Mouse (Mus musculus): Measurements from ENCODE around the gene Dcpp1. TPM values are rescaled to one million over a fixed set of nuclear protein-coding genes. Genes with fewer than 3 reads are reported as not detected.
"Not testable (repeated sequence)": the region's sequence is repeated elsewhere in the genome, so short reads cannot be mapped to it uniquely, and the experiment has no call there.

Gene Dcpp1
- polyA plus RNA-seq, 1 experiment from 2014 or later, result not detected

DNA sequence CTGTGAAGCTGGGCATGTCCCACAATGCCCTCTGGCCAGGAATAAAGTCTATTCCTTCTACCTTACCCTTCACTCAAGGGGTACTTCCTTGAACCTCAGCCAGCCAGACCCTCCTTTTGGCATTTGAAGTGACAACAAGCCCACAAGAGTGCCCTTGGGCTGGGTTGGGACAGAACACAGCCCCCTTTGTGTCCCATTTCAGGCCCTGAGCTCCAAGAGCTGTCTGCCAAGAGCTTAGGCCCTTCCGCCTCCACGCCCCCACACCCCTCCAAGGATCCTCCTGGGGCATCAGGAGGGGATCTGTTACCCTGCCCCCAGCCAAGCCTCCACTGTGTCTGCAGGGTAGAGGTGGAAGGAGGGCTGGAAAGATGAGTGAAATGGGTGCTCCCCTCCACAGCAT lies 3.5 kb upstream of the Dcpp1 start:
- WGBS, result 86% methylated on average over 2 of the region's 2 CpGs
- no peak overlapping the region for H3K4me2 ChIP-seq (replicated peaks; ENCODE audit: low read depth, low read length)
- H3K27ac ChIP-seq (ENCODE audit: low read depth, low read length), result no peak overlapping the region
- H3K9me3 ChIP-seq (ENCODE audit: control insufficient read depth, low read length), result no peaks in the 10 kb centered on the region
- no peaks in the 10 kb centered on the region for H3K27me3 ChIP-seq (ENCODE audit: control insufficient read depth, insufficient read depth, low read length)
- no peak overlapping the region for H3K4me3 ChIP-seq (ENCODE audit: low read depth, low read length)
- H3K36me3 ChIP-seq (ENCODE audit: control insufficient read depth, insufficient read depth, low read length), result no peaks in the 10 kb centered on the region
- ATAC-seq (ENCODE audit: low FRiP score) (no peak), DNase-seq (ENCODE audit: low spot score) (no peak)
- no peak overlapping the region for H3K9ac ChIP-seq (ENCODE audit: low read depth, low read length)
- no peaks in the 10 kb centered on the region for H3K4me1 ChIP-seq (replicated peaks; ENCODE audit: control insufficient read depth, insufficient read depth, low read length)

DNA sequence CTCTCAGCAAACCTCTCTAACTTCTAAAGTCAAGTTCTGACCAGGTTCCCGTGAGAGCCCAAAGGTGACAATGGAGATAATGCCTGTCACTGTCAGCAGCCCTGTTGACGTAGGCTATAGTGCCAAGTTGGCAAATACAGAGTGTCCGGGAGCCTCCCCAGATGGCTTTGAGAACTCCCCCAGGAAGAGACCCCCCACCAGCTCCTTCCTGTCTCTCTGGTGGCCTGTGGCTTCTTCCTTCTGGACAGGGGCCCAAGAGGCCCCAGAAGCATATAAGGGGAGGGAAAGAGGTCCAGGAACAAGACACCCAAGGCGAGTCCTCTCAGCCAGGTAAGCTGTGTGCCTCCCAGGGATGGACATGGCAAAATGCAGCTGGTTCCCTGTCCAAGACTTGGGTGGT lies 36.5 kb downstream of the Dcpp1 start, which contains the start of gene Dcpp3:
TSS of gene Dcpp3 (plus strand) at position 301 of the 400 bp plus-strand sequence.
- not testable (repeated sequence) for H3K4me1 ChIP-seq (replicated peaks; ENCODE audit: control insufficient read depth, insufficient read depth, low read length); H3K9me3 ChIP-seq (ENCODE audit: control insufficient read depth, low read length); H3K27me3 ChIP-seq (ENCODE audit: control insufficient read depth, insufficient read depth, low read length); ATAC-seq (ENCODE audit: low FRiP score); H3K27ac ChIP-seq (ENCODE audit: low read depth, low read length); H3K9ac ChIP-seq (ENCODE audit: low read depth, low read length); H3K36me3 ChIP-seq (ENCODE audit: control insufficient read depth, insufficient read depth, low read length); H3K4me2 ChIP-seq (replicated peaks; ENCODE audit: low read depth, low read length); H3K4me3 ChIP-seq (ENCODE audit: low read depth, low read length); DNase-seq (ENCODE audit: low spot score)
- WGBS, result 71% methylated on average over 4 of the region's 4 CpGs

DNA sequence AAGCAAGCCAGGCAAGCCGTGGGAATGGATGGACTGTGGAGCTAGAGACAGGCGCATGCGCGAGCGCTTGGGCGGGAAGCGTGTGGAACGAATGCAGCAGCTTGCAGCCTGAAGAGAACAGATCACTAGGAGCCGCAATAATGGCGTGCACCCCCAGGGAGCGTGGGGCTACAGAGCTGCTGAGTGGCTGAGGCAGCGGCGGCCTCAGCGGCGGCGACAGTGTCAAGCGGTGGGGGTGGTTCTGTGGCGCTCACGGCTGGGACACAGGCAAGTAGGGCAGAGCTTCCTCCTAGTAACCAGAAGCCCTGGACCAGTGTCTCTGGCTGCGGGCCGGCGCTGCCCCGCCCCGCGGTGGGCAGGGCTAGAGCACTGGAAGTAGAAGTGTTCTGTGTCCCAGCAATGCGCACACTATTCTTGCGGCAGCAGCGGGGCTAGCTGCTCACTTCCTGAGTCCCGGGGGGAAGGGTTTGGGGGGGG lies 43.9 kb downstream of the Dcpp1 start:
- Histone ChIP-seq H3K4me3 (ENCODE audit: low read depth, low read length) (peak overlapping the region; percentile 38), H3K4me2 (replicated peaks; ENCODE audit: low read depth, low read length) (peak overlapping the region; percentile 85), H3K9me3 (ENCODE audit: control insufficient read depth, low read length) (no peaks in the 10 kb centered on the region), H3K27me3 (ENCODE audit: control insufficient read depth, insufficient read depth, low read length) (no peaks in the 10 kb centered on the region), H3K9ac (ENCODE audit: low read depth, low read length) (peak overlapping the region; percentile 65), H3K4me1 (replicated peaks; ENCODE audit: control insufficient read depth, insufficient read depth, low read length) (0 out of 2 replicates have a peak, but pooled peaks cover 4% of the 10 kb centered on the region), H3K27ac (ENCODE audit: low read depth, low read length) (peak overlapping the region; percentile 88), H3K36me3 (ENCODE audit: control insufficient read depth, insufficient read depth, low read length) (no peaks in the 10 kb centered on the region)
- ATAC-seq (ENCODE audit: low FRiP score) (peak; percentile 98), DNase-seq (ENCODE audit: low spot score) (peak; percentile 95)
- WGBS, result under 1% methylated on average over 26 of the region's 29 CpGs

DNA sequence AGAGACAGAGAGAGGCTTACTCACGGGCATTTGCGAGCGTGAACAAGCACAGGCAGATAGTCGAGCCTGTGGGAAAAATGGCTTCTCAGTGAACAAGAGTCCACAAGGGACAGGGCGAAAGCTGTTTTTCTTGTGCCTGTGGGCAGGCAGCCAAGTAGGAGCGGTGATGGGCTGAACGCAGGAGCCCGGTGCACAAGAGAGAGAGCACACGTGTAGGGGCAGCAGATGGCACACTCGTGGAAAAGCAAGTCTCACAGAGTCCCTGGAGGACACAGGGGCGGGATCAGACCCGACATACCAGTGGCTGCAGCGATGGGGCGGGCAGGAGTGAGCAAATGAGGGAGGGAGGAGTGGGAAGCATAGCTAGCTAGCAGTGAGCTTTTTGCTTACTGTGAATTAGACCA lies 44.4 kb downstream of the Dcpp1 start:
- Histone ChIP-seq H3K4me3 (ENCODE audit: low read depth, low read length) (peak overlapping the region; percentile 38), H3K4me1 (replicated peaks; ENCODE audit: control insufficient read depth, insufficient read depth, low read length) (0 out of 2 replicates have a peak, but pooled peaks cover 4% of the 10 kb centered on the region), H3K4me2 (replicated peaks; ENCODE audit: low read depth, low read length) (peak overlapping the region; percentile 85), H3K27me3 (ENCODE audit: control insufficient read depth, insufficient read depth, low read length) (no peaks in the 10 kb centered on the region), H3K9me3 (ENCODE audit: control insufficient read depth, low read length) (no peaks in the 10 kb centered on the region), H3K36me3 (ENCODE audit: control insufficient read depth, insufficient read depth, low read length) (no peaks in the 10 kb centered on the region), H3K27ac (ENCODE audit: low read depth, low read length) (peak overlapping the region; percentile 88), H3K9ac (ENCODE audit: low read depth, low read length) (peak overlapping the region; percentile 65)
- ATAC-seq (ENCODE audit: low FRiP score) (peak; percentile 82), DNase-seq (ENCODE audit: low spot score) (peak; percentile 77)
- 0% methylated on average over 14 of the region's 14 CpGs for WGBS

DNA sequence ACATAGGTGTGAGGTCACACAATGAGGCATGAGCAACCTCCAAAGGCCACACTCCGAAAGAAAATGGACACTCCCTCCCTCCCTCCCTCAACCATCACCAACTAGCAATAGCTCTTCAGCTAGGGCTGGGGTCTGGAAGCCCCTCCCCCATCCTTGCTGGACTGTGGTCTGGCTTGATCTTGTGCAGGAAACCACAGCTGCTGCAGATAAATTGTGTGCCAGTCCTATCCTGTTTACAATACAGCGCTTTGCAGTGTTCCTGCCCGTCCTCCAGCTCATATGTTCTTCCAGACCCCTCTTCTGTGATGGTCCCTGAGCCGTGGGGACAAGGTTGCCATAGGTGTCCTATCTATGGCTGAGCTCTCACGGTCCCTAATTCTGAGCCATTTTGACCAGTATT lies 50.5 kb downstream of the Dcpp1 start:
- ATAC-seq (ENCODE audit: low FRiP score) (no peak), DNase-seq (ENCODE audit: low spot score) (no peak)
- Histone ChIP-seq H3K9ac (ENCODE audit: low read depth, low read length) (no peak overlapping the region), H3K36me3 (ENCODE audit: control insufficient read depth, insufficient read depth, low read length) (no peaks in the 10 kb centered on the region), H3K4me2 (replicated peaks; ENCODE audit: low read depth, low read length) (no peak overlapping the region), H3K4me3 (ENCODE audit: low read depth, low read length) (no peak overlapping the region), H3K27me3 (ENCODE audit: control insufficient read depth, insufficient read depth, low read length) (no peaks in the 10 kb centered on the region), H3K9me3 (ENCODE audit: control insufficient read depth, low read length) (no peaks in the 10 kb centered on the region), H3K27ac (ENCODE audit: low read depth, low read length) (no peak overlapping the region), H3K4me1 (replicated peaks; ENCODE audit: control insufficient read depth, insufficient read depth, low read length) (no peaks in the 10 kb centered on the region)
- WGBS, result 90% methylated on average over 5 of the region's 5 CpGs

Other genes with a start within 250 kb of the Dcpp1 start
- gene Mmp25, start 235.6 kb upstream of the Dcpp1 start, polyA plus RNA-seq (2014; fragmentation: Nextera tagmentation; extraction: Ambion mirVana), result 0.82 and 0.99 TPM in 2 replicates
- gene Bicdl2, start 220.4 kb upstream of the Dcpp1 start, polyA plus RNA-seq (2014; fragmentation: Nextera tagmentation; extraction: Ambion mirVana), result 0.15 and 0.79 TPM in 2 replicates
- 49.7 and 52.5 TPM in 2 replicates for gene Hcfc1r1, start 207.3 kb upstream of the Dcpp1 start, polyA plus RNA-seq (2014; fragmentation: Nextera tagmentation; extraction: Ambion mirVana)
- 56.6 and 56.8 TPM in 2 replicates for gene Thoc6, start 207.0 kb upstream of the Dcpp1 start, polyA plus RNA-seq (2014; fragmentation: Nextera tagmentation; extraction: Ambion mirVana)
- 1.2 and 3.3 TPM in 2 replicates for gene Tnfrsf12a, start 203.4 kb upstream of the Dcpp1 start, polyA plus RNA-seq (2014; fragmentation: Nextera tagmentation; extraction: Ambion mirVana)
- 12.8 and 18.1 TPM in 2 replicates for gene Cldn6, start 201.6 kb upstream of the Dcpp1 start, polyA plus RNA-seq (2014; fragmentation: Nextera tagmentation; extraction: Ambion mirVana)
- 4.1 and 6.5 TPM in 2 replicates for gene Cldn9, start 196.8 kb upstream of the Dcpp1 start, polyA plus RNA-seq (2014; fragmentation: Nextera tagmentation; extraction: Ambion mirVana)
- 0.08 TPM in 1 of 2 replicates, not detected in the other for gene 1520401A03Rik, start 158.1 kb upstream of the Dcpp1 start, polyA plus RNA-seq (2014; fragmentation: Nextera tagmentation; extraction: Ambion mirVana)
- 30.2 and 31.3 TPM in 2 replicates for gene Pkmyt1, start 154.5 kb upstream of the Dcpp1 start, polyA plus RNA-seq (2014; fragmentation: Nextera tagmentation; extraction: Ambion mirVana)
- 28.0 and 28.9 TPM in 2 replicates for gene Paqr4, start 140.0 kb upstream of the Dcpp1 start, polyA plus RNA-seq (2014; fragmentation: Nextera tagmentation; extraction: Ambion mirVana)
- gene Kremen2, start 135.0 kb upstream of the Dcpp1 start, polyA plus RNA-seq (2014; fragmentation: Nextera tagmentation; extraction: Ambion mirVana), result 2.0 and 2.6 TPM in 2 replicates
- gene Flywch1, start 109.3 kb upstream of the Dcpp1 start, polyA plus RNA-seq (2014; fragmentation: Nextera tagmentation; extraction: Ambion mirVana), result 127 and 135 TPM in 2 replicates
- gene Flywch2, start 94.8 kb upstream of the Dcpp1 start, polyA plus RNA-seq (2014; fragmentation: Nextera tagmentation; extraction: Ambion mirVana), result 27.7 and 30.5 TPM in 2 replicates
- 427 and 573 TPM in 2 replicates for gene Srrm2, start 90.3 kb upstream of the Dcpp1 start, polyA plus RNA-seq (2014; fragmentation: Nextera tagmentation; extraction: Ambion mirVana)
- gene Elob, start 51.7 kb upstream of the Dcpp1 start, polyA plus RNA-seq (2014; fragmentation: Nextera tagmentation; extraction: Ambion mirVana), result 1,090 and 1,145 TPM in 2 replicates
- 0.14 TPM in 1 of 2 replicates, not detected in the other for gene Prss33, start 44.8 kb upstream of the Dcpp1 start, polyA plus RNA-seq (2014; fragmentation: Nextera tagmentation; extraction: Ambion mirVana)
- gene Prss32, start 37.0 kb upstream of the Dcpp1 start, polyA plus RNA-seq (2014; fragmentation: Nextera tagmentation; extraction: Ambion mirVana), result not detected in 2 replicates
- gene Prss41, start 36.7 kb upstream of the Dcpp1 start, polyA plus RNA-seq (2014; fragmentation: Nextera tagmentation; extraction: Ambion mirVana), result 0.92 and 1.6 TPM in 2 replicates
- not detected in 2 replicates for gene Prss21, start 12.8 kb upstream of the Dcpp1 start, polyA plus RNA-seq (2014; fragmentation: Nextera tagmentation; extraction: Ambion mirVana)
- not detected in 2 replicates for gene Dcpp2, start within 50 bp of the Dcpp1 start, polyA plus RNA-seq (2014; fragmentation: Nextera tagmentation; extraction: Ambion mirVana)
- not detected in 2 replicates for gene Dcpp3, start 36.6 kb downstream of the Dcpp1 start, polyA plus RNA-seq (2014; fragmentation: Nextera tagmentation; extraction: Ambion mirVana)
- gene Sbp, start 60.8 kb downstream of the Dcpp1 start, polyA plus RNA-seq (2014; fragmentation: Nextera tagmentation; extraction: Ambion mirVana), result not detected in 2 replicates
- not detected in 2 replicates for gene Sbpl, start 74.4 kb downstream of the Dcpp1 start, polyA plus RNA-seq (2014; fragmentation: Nextera tagmentation; extraction: Ambion mirVana)
- gene Prss30, start 99.7 kb downstream of the Dcpp1 start, polyA plus RNA-seq (2014; fragmentation: Nextera tagmentation; extraction: Ambion mirVana), result not detected in 2 replicates
- 0.25 and 0.51 TPM in 2 replicates for gene Prss22, start 117.2 kb downstream of the Dcpp1 start, polyA plus RNA-seq (2014; fragmentation: Nextera tagmentation; extraction: Ambion mirVana)
- gene Prss27, start 157.3 kb downstream of the Dcpp1 start, polyA plus RNA-seq (2014; fragmentation: Nextera tagmentation; extraction: Ambion mirVana), result 0.19 TPM in 1 of 2 replicates, not detected in the other
- 79.8 and 87.2 TPM in 2 replicates for gene Kctd5, start 192.6 kb downstream of the Dcpp1 start, polyA plus RNA-seq (2014; fragmentation: Nextera tagmentation; extraction: Ambion mirVana)